Mouse (Mus musculus) embryonic facial prominence, embryonic 14.5 days (tissue): ENCODE results near the gene Mgat5b. TPM values are rescaled to one million over a fixed set of nuclear protein-coding genes. Genes with fewer than 3 reads are reported as not detected.
"Not testable (repeated sequence)": the region's sequence is repeated elsewhere in the genome, so short reads cannot be mapped to it uniquely, and the experiment has no call there.

Source experiments
- ATAC-seq: fragments of 200-750 bp; cut with Nextera tagmentation; 2 replicates; pipeline ENCODE4 v1.8.0; 2017; ENCODE audit warnings: low read depth, moderate number of reproducible peaks, moderate TSS enrichment
- DNase-seq: peaks from one replicate; pipeline ENCODE4 v3.0.0-alpha.2; 2015; ENCODE audit warnings: low spot score
- H3K27ac ChIP-seq: fragments of 300-500 bp; sonication (generic); replicated peaks from 2 replicates; pipeline ENCODE4 v1.5.1; 2014; ENCODE audit warnings: low read depth, mild to moderate bottlenecking, low read length, moderate library complexity
- H3K27me3 ChIP-seq: fragments of 300-500 bp; sonication (generic); replicated peaks from 2 replicates; pipeline ENCODE4 v1.6.1; 2014; ENCODE audit warnings: low read length; ENCODE audit not compliant: control insufficient read depth, insufficient read depth
- H3K36me3 ChIP-seq: fragments of 300-500 bp; sonication (generic); 2 replicates; pipeline ENCODE4 v1.6.1; 2014; ENCODE audit warnings: low read length, mixed read lengths; ENCODE audit not compliant: control insufficient read depth, insufficient read depth
- H3K4me1 ChIP-seq: fragments of 300-500 bp; sonication (generic); 2 replicates; pipeline ENCODE4 v1.6.1; 2014; ENCODE audit warnings: antibody characterized with exemption, low read length; ENCODE audit not compliant: control insufficient read depth, insufficient read depth
- H3K4me2 ChIP-seq: fragments of 300-500 bp; sonication (generic); 2 replicates; pipeline ENCODE4 v1.6.1; 2014; ENCODE audit warnings: low read depth, mild to moderate bottlenecking, low read length, moderate library complexity, mixed read lengths
- H3K4me3 ChIP-seq: fragments of 300-500 bp; sonication (generic); 2 replicates; pipeline ENCODE4 v1.5.1; 2014; ENCODE audit warnings: low read depth, mild to moderate bottlenecking, low read length
- H3K9ac ChIP-seq: fragments of 300-500 bp; sonication (generic); 2 replicates; pipeline ENCODE4 v1.6.1; 2014; ENCODE audit warnings: low read depth, mild to moderate bottlenecking, low read length, moderate library complexity, mixed read lengths
- H3K9me3 ChIP-seq: fragments of 300-500 bp; sonication (generic); 2 replicates; pipeline ENCODE4 v1.6.1; 2016; ENCODE audit warnings: low read length; ENCODE audit not compliant: control insufficient read depth
- WGBS: fragments of 180-500 bp; shearing (Covaris S2); extraction: QIAGEN DNeasy Blood & Tissue Kit; methylation state at CpG from one replicate; pipeline ENCODE4 v1.1.7; 2014; 5-methylcytosine and 5-hydroxymethylcytosine counted together
- polyA plus RNA-seq: library from polyadenylated mRNA; unstranded; fragments of >200 nt; fragmentation: Nextera tagmentation; extraction: Ambion mirVana; gene quantifications from 2 replicates; pipeline ENCODE4 v1.2.1, GENCODE M21; 2014

Mgat5b gene
- polyA plus RNA-seq, 1 experiment from 2014 or later: 1.1 TPM

DNA sequence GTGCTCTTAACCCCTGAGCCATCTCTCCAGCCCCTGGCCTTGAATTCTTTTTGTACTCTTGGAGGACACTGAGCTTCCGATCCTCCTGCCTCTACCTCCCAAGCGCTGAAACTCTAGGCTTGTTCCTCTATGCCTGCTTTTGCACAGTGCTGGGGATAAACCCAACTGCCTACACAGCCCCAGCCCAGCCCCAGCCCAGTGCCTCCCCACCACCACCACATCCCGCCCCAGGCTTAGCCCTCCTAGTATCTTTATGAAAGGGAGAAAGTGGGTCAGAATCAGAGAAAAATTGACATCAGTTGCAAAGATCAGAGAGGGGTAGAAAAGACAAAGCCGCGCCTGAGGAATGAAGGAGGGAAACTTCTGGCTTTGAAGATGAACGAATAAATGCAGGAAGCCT lies 34.6 kb upstream of the Mgat5b start:
- no peaks in the 10 kb centered on the region for H3K36me3 ChIP-seq
- no peaks in the 10 kb centered on the region for H3K27me3 ChIP-seq
- DNase-seq (no peak), ATAC-seq (no peak)
- no peak overlapping the region for H3K9ac ChIP-seq
- no peak overlapping the region for H3K27ac ChIP-seq
- H3K4me3 ChIP-seq: no peak overlapping the region
- WGBS: 81% methylated on average over 6 of the region's 6 CpGs
- no peak overlapping the region for H3K4me2 ChIP-seq
- no peaks in the 10 kb centered on the region for H3K4me1 ChIP-seq
- no peaks in the 10 kb centered on the region for H3K9me3 ChIP-seq

DNA sequence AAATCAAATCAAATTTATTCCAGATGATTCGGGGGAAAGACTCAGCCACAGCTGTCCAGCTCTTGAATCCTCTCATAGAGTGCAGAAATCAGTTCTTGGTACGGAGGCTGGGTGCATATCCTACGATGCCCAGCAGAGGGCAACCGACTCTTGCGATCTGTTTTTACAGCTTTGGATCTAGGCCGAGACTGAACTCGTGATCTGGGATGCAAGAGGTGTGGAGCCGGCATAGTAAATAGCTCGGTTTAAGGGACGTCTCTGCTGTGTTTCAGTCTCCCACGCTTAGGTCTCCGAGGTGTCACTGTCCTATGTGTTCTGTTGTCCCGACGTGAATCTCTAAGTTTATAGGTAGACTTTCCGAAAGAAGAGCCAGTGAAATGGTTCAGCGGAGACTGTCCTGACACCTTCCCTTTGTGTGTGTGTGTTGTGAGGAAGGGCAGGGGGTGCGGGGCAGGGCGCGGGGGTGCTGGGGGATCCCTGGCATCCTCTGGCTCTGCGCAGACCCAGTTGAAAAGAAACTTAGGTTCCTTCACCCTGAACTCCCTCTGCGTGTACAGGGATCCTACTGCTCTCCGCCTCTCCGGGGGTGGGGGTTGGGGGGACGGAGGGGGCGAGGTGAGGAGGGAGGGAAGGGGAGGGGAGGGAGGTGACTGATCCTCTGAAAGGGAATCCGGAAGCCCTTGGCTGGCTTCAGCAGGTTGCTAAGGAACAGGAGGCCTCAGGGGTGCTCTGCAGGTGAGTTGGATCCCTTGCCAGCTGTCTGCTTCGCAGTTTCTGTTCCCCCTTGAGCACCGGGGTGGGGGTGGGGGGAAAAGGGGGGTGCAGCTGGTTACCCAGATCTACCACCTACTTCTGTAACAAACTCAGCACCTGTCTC lies 33.1 kb upstream of the Mgat5b start:
- Histone ChIP-seq H3K4me3 (peak overlapping the region; percentile 35), H3K9me3 (no peaks in the 10 kb centered on the region), H3K9ac (peak overlapping the region; percentile 49), H3K4me2 (peak overlapping the region; percentile 61), H3K27ac (no peak overlapping the region; the same call in 1 of the 2 replicates), H3K36me3 (no peaks in the 10 kb centered on the region), H3K27me3 (no peaks in the 10 kb centered on the region), H3K4me1 (no peaks in the 10 kb centered on the region)
- DNase-seq (peak; percentile 93), ATAC-seq (peak; percentile 86)
- 4% methylated on average over 26 of the region's 28 CpGs for WGBS

DNA sequence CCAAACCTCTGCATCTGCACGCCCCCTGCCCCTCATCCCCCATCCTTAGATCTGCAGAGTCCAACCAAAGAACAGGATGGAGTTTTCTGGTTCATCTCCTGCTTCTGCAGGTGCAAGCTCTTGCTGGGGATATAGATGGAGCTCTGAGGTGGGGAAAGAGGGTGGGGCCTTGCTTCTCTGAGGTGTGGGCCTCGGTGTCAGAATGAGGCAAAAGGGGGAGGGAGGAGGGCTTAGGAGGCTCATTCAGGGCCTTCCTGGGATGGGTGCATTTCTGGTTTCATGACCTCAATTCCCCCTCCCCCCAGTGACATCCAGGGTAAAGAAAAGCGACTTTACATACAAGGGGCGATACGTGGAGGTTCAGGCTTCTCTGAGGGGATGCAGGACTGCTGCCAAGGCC lies 31.5 kb upstream of the Mgat5b start:
- Histone ChIP-seq H3K27ac (no peak overlapping the region), H3K9ac (0 out of 2 replicates have a peak overlapping the region, but pooled peaks have one; percentile 8), H3K27me3 (no peaks in the 10 kb centered on the region), H3K9me3 (no peaks in the 10 kb centered on the region), H3K36me3 (no peaks in the 10 kb centered on the region), H3K4me2 (no peak overlapping the region), H3K4me1 (no peaks in the 10 kb centered on the region), H3K4me3 (no peak overlapping the region)
- no peak for ATAC-seq
- no peak for DNase-seq
- WGBS: 51% methylated on average over 5 of the region's 5 CpGs

DNA sequence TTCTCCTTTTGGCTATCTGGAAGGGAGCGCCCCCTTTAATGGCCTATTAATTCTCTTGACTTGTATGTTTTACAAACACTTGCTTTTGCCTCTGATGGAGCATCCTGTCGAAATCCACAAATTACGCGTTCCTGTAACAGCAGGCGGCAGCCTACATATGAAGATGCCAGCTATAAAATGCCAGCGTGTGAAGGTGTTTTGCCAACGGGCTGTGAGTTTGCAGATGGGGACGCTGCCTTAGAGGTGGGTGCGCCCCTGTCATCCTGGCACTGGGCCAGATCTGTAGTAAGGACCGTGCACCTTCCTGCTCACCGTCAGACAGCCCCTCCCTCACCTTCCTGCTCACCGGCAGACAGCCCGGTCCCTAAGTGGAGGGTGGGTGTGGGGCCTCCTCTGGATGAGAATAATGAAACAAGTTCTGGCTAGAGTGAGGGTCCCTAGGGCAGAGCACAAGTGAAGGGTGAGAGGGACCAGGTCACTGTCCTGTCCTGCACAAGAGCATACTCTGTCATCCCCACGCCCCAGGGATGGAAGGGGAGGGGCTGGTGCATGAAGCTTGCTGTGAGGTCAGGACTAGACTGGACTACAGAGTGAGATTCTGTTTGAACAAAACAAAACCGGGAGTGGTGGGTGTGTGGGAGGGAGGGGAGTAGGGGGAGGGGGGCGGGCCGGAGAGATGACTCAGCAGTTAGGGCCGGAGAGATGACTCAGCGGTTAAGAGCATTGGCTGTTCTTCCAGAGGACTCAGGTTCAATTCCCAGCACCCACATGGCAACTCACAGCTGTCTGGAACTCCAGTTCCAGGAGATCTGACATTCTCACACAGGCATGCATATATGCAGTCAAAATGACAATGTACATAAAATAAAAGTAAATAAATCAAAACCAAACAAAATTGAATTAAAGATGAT lies 24.9 kb upstream of the Mgat5b start:
- no peak overlapping the region for H3K27ac ChIP-seq
- 65% methylated on average over 19 of the region's 19 CpGs for WGBS
- no peaks in the 10 kb centered on the region for H3K9me3 ChIP-seq
- H3K9ac ChIP-seq: no peak overlapping the region
- no peak overlapping the region for H3K4me2 ChIP-seq
- no peaks in the 10 kb centered on the region for H3K36me3 ChIP-seq
- H3K27me3 ChIP-seq: no peaks in the 10 kb centered on the region
- H3K4me1 ChIP-seq: no peaks in the 10 kb centered on the region
- DNase-seq (no peak), ATAC-seq (no peak)
- H3K4me3 ChIP-seq: no peak overlapping the region

DNA sequence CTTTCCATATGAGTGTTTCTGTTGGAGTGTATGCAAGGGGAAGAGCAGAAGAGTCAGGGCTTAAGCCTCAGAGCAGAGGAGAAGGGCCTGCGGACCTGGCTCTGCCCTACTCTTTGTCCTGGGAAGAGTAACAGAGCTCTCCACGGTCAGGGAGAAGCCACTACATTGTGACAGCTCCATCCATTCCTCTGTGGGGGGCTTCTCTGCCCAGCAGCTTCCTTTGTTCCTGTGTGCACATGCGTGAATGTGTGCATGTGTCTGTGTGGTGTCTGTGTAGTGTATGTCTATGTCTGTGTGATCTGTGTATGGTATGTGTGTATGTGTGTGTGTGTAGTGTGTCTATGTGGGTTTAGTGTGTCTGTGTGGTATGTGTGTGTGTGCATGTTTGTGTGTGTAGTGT lies 23.3 kb upstream of the Mgat5b start:
- H3K27me3 ChIP-seq: no peaks in the 10 kb centered on the region
- H3K4me2 ChIP-seq: no peak overlapping the region
- H3K27ac ChIP-seq: no peak overlapping the region
- H3K9me3 ChIP-seq: no peaks in the 10 kb centered on the region
- no peak for ATAC-seq
- DNase-seq: no peak
- no peaks in the 10 kb centered on the region for H3K36me3 ChIP-seq
- H3K4me1 ChIP-seq: no peaks in the 10 kb centered on the region
- H3K9ac ChIP-seq: no peak overlapping the region
- WGBS: 65% methylated on average over 3 of the region's 3 CpGs
- H3K4me3 ChIP-seq: no peak overlapping the region

DNA sequence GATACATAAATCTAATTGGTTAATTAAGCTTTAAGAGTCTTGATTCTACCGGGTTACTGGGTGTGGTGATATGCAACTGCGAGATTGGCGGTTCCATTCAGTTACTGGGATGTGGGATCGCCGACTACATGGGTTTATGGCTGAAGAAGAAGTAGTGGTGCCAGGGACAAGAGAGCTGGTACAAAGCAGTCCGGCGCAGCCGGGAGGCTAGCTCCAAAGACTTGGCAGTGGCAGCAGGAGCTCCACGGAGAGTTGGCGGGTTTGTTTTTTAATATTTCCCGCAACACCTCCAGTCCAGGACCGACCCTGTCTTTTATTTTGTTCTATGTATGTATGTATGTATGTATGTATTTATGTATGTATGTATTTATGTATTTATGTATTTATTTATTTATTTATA lies 19.4 kb upstream of the Mgat5b start:
- H3K9ac ChIP-seq: no peak overlapping the region
- no peaks in the 10 kb centered on the region for H3K9me3 ChIP-seq
- no peaks in the 10 kb centered on the region for H3K4me1 ChIP-seq
- no peak overlapping the region for H3K27ac ChIP-seq
- no peaks in the 10 kb centered on the region for H3K36me3 ChIP-seq
- H3K4me3 ChIP-seq: no peak overlapping the region
- peaks cover 2% of the 10 kb centered on the region for H3K27me3 ChIP-seq
- 93% methylated on average over 12 of the region's 12 CpGs for WGBS
- no peak overlapping the region for H3K4me2 ChIP-seq
- DNase-seq: no peak
- ATAC-seq: no peak

DNA sequence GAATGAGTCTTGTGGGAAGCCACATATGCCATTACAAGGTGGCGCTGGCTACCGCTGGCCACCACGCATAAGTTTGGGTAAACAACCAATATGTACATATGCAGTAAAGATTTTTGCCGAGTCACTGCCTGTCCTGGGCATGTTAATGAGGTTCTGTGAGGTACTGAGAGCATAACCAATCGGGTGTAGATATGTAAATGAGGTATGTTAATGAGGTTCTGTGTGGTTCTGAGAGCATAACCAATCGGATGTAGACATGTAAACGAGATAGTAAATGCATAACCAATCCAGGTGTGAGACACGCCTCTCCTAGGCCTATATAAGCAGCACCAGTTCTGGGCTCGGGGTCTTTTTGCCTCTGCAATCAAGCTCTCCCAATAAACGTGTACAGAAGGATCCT lies 16.1 kb upstream of the Mgat5b start:
- H3K27ac ChIP-seq, H3K9ac ChIP-seq, H3K4me1 ChIP-seq, H3K4me2 ChIP-seq, ATAC-seq, H3K4me3 ChIP-seq, H3K36me3 ChIP-seq, H3K9me3 ChIP-seq, DNase-seq: not testable (repeated sequence)
- WGBS: 89% methylated on average over 10 of the region's 10 CpGs
- H3K27me3 ChIP-seq: peaks cover 10% of the 10 kb centered on the region

DNA sequence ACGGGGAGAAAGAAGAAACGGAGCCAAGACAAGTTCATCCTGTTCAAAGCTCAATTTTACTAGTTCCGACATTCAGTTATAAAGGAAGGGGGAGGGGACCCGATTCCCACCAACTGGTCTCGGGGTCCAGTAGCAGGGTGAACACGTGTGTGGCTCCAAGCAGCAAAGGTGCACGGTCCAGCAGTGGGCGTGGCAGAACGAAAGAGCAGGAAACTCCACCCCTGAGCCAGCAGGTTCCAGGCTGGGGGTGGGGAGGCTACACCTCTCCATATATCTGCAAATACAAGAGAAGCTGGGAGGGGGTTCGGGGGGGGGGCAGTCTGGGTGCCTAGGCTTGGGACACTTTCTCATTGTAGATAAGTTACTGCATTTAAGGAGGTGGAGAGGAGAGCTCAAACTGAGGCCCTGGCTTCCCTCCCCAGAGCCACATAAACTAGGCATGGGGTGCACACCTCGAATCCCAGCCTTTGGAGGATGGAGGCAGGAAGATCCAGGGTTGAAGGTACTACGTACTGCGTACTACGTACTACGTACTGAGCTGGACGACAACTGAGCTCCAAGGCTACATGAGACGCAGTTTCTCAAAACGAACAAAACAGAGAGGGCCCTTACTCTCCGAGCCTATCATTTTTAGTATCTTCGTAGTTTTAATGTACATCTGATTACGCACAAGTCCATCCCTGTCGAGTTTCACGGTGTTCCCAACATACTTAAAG lies 12.8 kb upstream of the Mgat5b start:
- WGBS: 6% methylated on average over 22 of the region's 23 CpGs
- no peaks in the 10 kb centered on the region for H3K9me3 ChIP-seq
- peak overlapping the region; percentile 51 for H3K4me2 ChIP-seq
- no peaks in the 10 kb centered on the region for H3K4me1 ChIP-seq
- DNase-seq: no peak
- H3K9ac ChIP-seq: no peak overlapping the region
- 0 out of 2 replicates have a peak, but pooled peaks have one; percentile 47 for ATAC-seq
- no peak overlapping the region for H3K27ac ChIP-seq
- no peaks in the 10 kb centered on the region for H3K36me3 ChIP-seq
- peak overlapping the region; percentile 27 for H3K4me3 ChIP-seq
- H3K27me3 ChIP-seq: peaks cover 10% of the 10 kb centered on the region
